Comparison of ENCODE assay signal across 21 mouse cellular contexts in the genomic region with DNA sequence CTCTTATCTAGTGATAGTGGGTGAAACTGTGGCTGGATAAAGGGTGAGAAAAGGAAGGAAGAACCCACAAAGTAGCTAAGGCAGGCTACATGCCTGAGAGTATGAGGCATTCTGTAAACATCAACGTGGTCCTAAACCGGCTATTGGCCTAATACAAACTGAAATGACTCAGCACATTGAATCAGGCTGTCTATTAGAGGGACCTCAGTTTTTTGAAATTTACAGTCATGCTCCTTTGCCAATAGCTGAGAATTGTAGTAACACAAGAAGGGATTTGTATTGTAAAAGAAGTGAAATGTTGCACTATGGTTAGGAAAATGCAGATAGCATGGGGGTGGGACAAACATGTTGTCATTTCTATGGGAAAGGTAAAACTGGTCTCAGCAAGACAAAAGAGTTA. TPM values are rescaled to one million over a fixed set of nuclear protein-coding genes. Genes with fewer than 3 reads are reported as not detected.
"Had no signal": no experiment of that assay in that cellular context is flagged by ENCODE, and none has a peak within 500 bp of the region (broad histone marks: within the 10 kb centered on the region; RNA-seq: fewer than 3 reads in every experiment).

No protein-coding gene starts in this region.

- H3K9ac ChIP-seq: liver, embryonic 13.5 days; midbrain, embryonic 12.5 days; midbrain, embryonic 15.5 days; neural tube, embryonic 12.5 days; neural tube, embryonic 15.5 days had no signal

- H3K36me3 ChIP-seq: liver, embryonic 13.5 days; midbrain, embryonic 12.5 days; midbrain, embryonic 15.5 days; neural tube, embryonic 12.5 days; neural tube, embryonic 15.5 days had no signal

- H3K4me1 ChIP-seq: liver, embryonic 13.5 days; midbrain, embryonic 12.5 days; midbrain, embryonic 15.5 days; neural tube, embryonic 12.5 days; neural tube, embryonic 15.5 days had no signal

- H3K27me3 ChIP-seq: liver, embryonic 13.5 days; midbrain, embryonic 12.5 days; midbrain, embryonic 15.5 days; neural tube, embryonic 12.5 days; neural tube, embryonic 15.5 days had no signal

- H3K27ac ChIP-seq: left cerebral cortex, adult 2 months; liver, embryonic 13.5 days; macrophage; midbrain, embryonic 12.5 days; midbrain, embryonic 15.5 days; neural tube, embryonic 12.5 days; neural tube, embryonic 15.5 days; stomach, postnatal 0 days had no signal

- H3K4me3 ChIP-seq: left cerebral cortex, adult 2 months; liver, embryonic 13.5 days; midbrain, embryonic 12.5 days; midbrain, embryonic 15.5 days; neural tube, embryonic 12.5 days; neural tube, embryonic 15.5 days had no signal

- ATAC-seq: midbrain, embryonic 15.5 days had no signal

- DNase-seq: kidney, postnatal 10 days; kidney, postnatal 36 days; layer of hippocampus, postnatal 36 days; liver, embryonic 13.5 days; lung, adult 2 months; lung, postnatal 14 days; right cerebral cortex, adult 18-20 months; right cerebral cortex, postnatal 14 days; right cerebral cortex, postnatal 4 days; thymus, adult 2 months; thymus, postnatal 14 days; thymus, postnatal 4 days had no signal

RNA-seq across cellular contexts. Expression of gene Opcml, which starts 10.4 kb away (rescaled TPM):
- total RNA-seq: megakaryocyte, adult 5-6 weeks had no signal
- polyA plus RNA-seq: liver, adult 2 months; macrophage had no signal
